Mouse (Mus musculus) testis, adult 2 months (tissue): Measurements from ENCODE around the gene Gsg1l.

Experiments used
- CTCF ChIP-seq: fragments of 200-500 bp; IDR thresholded peaks from 2 replicates; pipeline ENCODE4 v1.5.1; 2012; ENCODE audit warnings: low read depth, mild to moderate bottlenecking, inconsistent platforms, low read length, moderate library complexity; ENCODE audit not compliant: control insufficient read depth, insufficient read depth, insufficient replicate concordance
- POLR2A ChIP-seq: fragments of 200-500 bp; IDR thresholded peaks from 2 replicates; pipeline ENCODE4 v1.6.1; 2012; ENCODE audit warnings: low read depth, mild to moderate bottlenecking, inconsistent platforms, low read length, moderate library complexity; ENCODE audit not compliant: control insufficient read depth

- TF ChIP-seq CTCF (no peak), POLR2A (no peak)
These were observed 185.2 kb downstream of the Gsg1l start for GRCm38 (mm10) chr7:125897059-125897458.
